Mouse (Mus musculus): Measurements from ENCODE around the gene Pced1a.

GRCm38 (mm10) chr2:130401891-130402290 is 22.6 kb downstream of the Pced1a start:
- TF ChIP-seq CTCF (IDR thresholded peaks at IDR 0.05; ENCODE audit: borderline replicate concordance, extremely low read depth, insufficient read depth, insufficient read length): no peak
- no peak for TF ChIP-seq POLR2A (IDR thresholded peaks at IDR 0.05; ENCODE audit: borderline replicate concordance, extremely low read depth, insufficient read depth, insufficient read length, poor library complexity, severe bottlenecking)
